Mouse (Mus musculus) C2C12 (cell line): ENCODE data around the gene Dtd1.

Source experiments
- CTCF ChIP-seq: IDR thresholded peaks from one replicate; pipeline ENCODE4 v1.5.1; 2011; ENCODE audit not compliant: control insufficient read depth, insufficient read depth, insufficient read length
- MAX ChIP-seq: IDR thresholded peaks from one replicate; pipeline ENCODE4 v1.6.1; 2011; ENCODE audit warnings: mild to moderate bottlenecking, control low read depth
- MYOD1 ChIP-seq: IDR thresholded peaks from one replicate; pipeline ENCODE4 v1.6.1; 2011; ENCODE audit warnings: low read depth; ENCODE audit not compliant: control insufficient read depth, insufficient read length

- TF ChIP-seq CTCF, result no peak
- no peak for TF ChIP-seq MYOD1
- TF ChIP-seq MAX, result no peak
Observed at GRCm38 (mm10) chr2:144638719-144639118, 39.0 kb downstream of the Dtd1 start.
